Mouse (Mus musculus) CH12.LX (cell line): ENCODE measurements around the gene Midn. TPM values are rescaled to one million over a fixed set of nuclear protein-coding genes. Genes with fewer than 3 reads are reported as not detected.

Source experiments
- DNase-seq: peaks from one replicate; pipeline ENCODE4 v3.0.0-alpha.2; 2013; ENCODE audit errors: extremely low read depth
- H3K27ac ChIP-seq: 2 replicates; pipeline ENCODE4 v1.5.1; 2012; ENCODE audit warnings: low read depth, mild to moderate bottlenecking, control low read depth, moderate library complexity; ENCODE audit not compliant: insufficient read depth
- H3K27me3 ChIP-seq: replicated peaks from 2 replicates; pipeline ENCODE3; 2012; ENCODE audit warnings: inconsistent platforms
- H3K36me3 ChIP-seq, 2 experiments: replicated peaks in 1 of 2; 2 replicates each; pipeline versions ENCODE3 to v1.6.1; 2012; ENCODE audit warnings: inconsistent platforms in 1 of 2, low read length in 1 of 2, mild to moderate bottlenecking in 1 of 2, mixed read lengths in 1 of 2, moderate library complexity in 1 of 2; ENCODE audit not compliant: control insufficient read depth in 1 of 2, insufficient read depth in 1 of 2
- H3K4me1 ChIP-seq, 2 experiments: 2 replicates each; pipeline ENCODE4 v1.6.1; 2012; ENCODE audit warnings: inconsistent platforms in 1 of 2, moderate library complexity in 1 of 2; ENCODE audit not compliant: insufficient read depth in 2 of 2, control insufficient read depth in 1 of 2
- H3K4me2 ChIP-seq: 2 replicates; pipeline ENCODE4 v1.6.1; 2012; ENCODE audit warnings: low read depth, mild to moderate bottlenecking, control low read depth; ENCODE audit not compliant: poor library complexity, insufficient read depth, severe bottlenecking
- H3K4me3 ChIP-seq, 3 experiments: fragments of 150-350 bp in 1 of 3; sonication (generic) in 1 of 3; replicated peaks in 1 of 3; 2 replicates each; pipeline versions ENCODE3 to v1.5.1; 2011 to 2012; ENCODE audit warnings: low read depth in 2 of 3, low read length in 2 of 3, mild to moderate bottlenecking in 2 of 3, moderate library complexity in 2 of 3, control low read depth in 1 of 3, improper control_type of control experiment in 1 of 3, inconsistent platforms in 1 of 3, mixed read lengths in 1 of 3; ENCODE audit not compliant: poor library complexity in 1 of 3
- H3K79me2 ChIP-seq: replicated peaks from 2 replicates; pipeline ENCODE4 v1.6.1; 2012; ENCODE audit warnings: mild to moderate bottlenecking, moderate library complexity; ENCODE audit not compliant: control insufficient read depth, poor library complexity, insufficient read depth, severe bottlenecking; ENCODE audit errors: extremely low read depth
- H3K9ac ChIP-seq: 2 replicates; pipeline ENCODE4 v1.6.1; 2012; ENCODE audit warnings: low read depth, mild to moderate bottlenecking, control low read depth, moderate library complexity; ENCODE audit not compliant: insufficient read depth
- H3K9me3 ChIP-seq: replicated peaks from 2 replicates; pipeline ENCODE3; 2012; ENCODE audit warnings: low read length, inconsistent platforms, mixed read lengths
- BHLHE40 ChIP-seq: IDR thresholded peaks from 2 replicates; pipeline ENCODE4 v1.6.1; 2011; ENCODE audit warnings: mild to moderate bottlenecking, low read depth, low read length, improper control_type of control experiment
- CHD1 ChIP-seq: IDR thresholded peaks from 2 replicates; pipeline ENCODE4 v1.6.1; 2012; ENCODE audit warnings: low read depth, low read length, improper control_type of control experiment, inconsistent platforms
- CHD2 ChIP-seq: IDR thresholded peaks from 2 replicates; pipeline ENCODE4 v1.6.1; 2011; ENCODE audit warnings: low read length, improper control_type of control experiment
- CTCF ChIP-seq, 2 experiments: IDR thresholded peaks in 1 of 2; conservative IDR thresholded peaks in 1 of 2; 2 replicates each; pipeline ENCODE4 v1.5.1; 2011 to 2012; ENCODE audit warnings: low read depth in 2 of 2, low read length in 2 of 2, improper control_type of control experiment in 1 of 2, inconsistent platforms in 1 of 2, mild to moderate bottlenecking in 1 of 2, moderate library complexity in 1 of 2
- E2F4 ChIP-seq: IDR thresholded peaks from 2 replicates; pipeline ENCODE4 v1.6.1; 2011; ENCODE audit warnings: low read depth, low read length, improper control_type of control experiment; ENCODE audit not compliant: insufficient replicate concordance
- ETS1 ChIP-seq: conservative IDR thresholded peaks from 2 replicates; pipeline ENCODE4 v1.6.1; 2012; ENCODE audit warnings: low read depth, mild to moderate bottlenecking, inconsistent platforms, low read length, improper control_type of control experiment, moderate library complexity
- JUN ChIP-seq: IDR thresholded peaks from 2 replicates; pipeline ENCODE4 v1.6.1; 2011; ENCODE audit warnings: low read depth, mild to moderate bottlenecking, low read length, improper control_type of control experiment, moderate library complexity; ENCODE audit not compliant: insufficient read depth
- MAFK ChIP-seq: IDR thresholded peaks from 2 replicates; pipeline ENCODE4 v1.6.1; 2011; ENCODE audit warnings: low read length, improper control_type of control experiment; ENCODE audit not compliant: insufficient replicate concordance
- MAZ ChIP-seq: IDR thresholded peaks from 2 replicates; pipeline ENCODE4 v1.6.1; 2012; ENCODE audit warnings: low read depth, mild to moderate bottlenecking, inconsistent platforms, low read length, improper control_type of control experiment, moderate library complexity
- MEF2A ChIP-seq: IDR thresholded peaks from 2 replicates; pipeline ENCODE4 v1.6.1; 2014; ENCODE audit warnings: low read depth, mild to moderate bottlenecking, inconsistent platforms, low read length, improper control_type of control experiment, borderline replicate concordance
- MXI1 ChIP-seq: IDR thresholded peaks from 2 replicates; pipeline ENCODE4 v1.6.1; 2011; ENCODE audit warnings: mild to moderate bottlenecking, low read depth, low read length, improper control_type of control experiment
- NRF1 ChIP-seq: IDR thresholded peaks from 2 replicates; pipeline ENCODE4 v1.6.1; 2014; ENCODE audit warnings: low read depth, mild to moderate bottlenecking, inconsistent platforms, low read length, improper control_type of control experiment, moderate library complexity
- POLR2A ChIP-seq: IDR thresholded peaks from 2 replicates; pipeline ENCODE4 v1.6.1; 2011; ENCODE audit warnings: low read depth, mild to moderate bottlenecking, improper control_type of control experiment, low read length
- POLR2AphosphoS2 ChIP-seq: IDR thresholded peaks from 2 replicates; pipeline ENCODE4 v1.6.1; 2011; ENCODE audit warnings: low read depth, low read length, improper control_type of control experiment
- RAD21 ChIP-seq: IDR thresholded peaks from 2 replicates; pipeline ENCODE4 v1.6.1; 2011; ENCODE audit warnings: low read depth, mild to moderate bottlenecking, low read length, improper control_type of control experiment, moderate library complexity
- RCOR1 ChIP-seq: conservative IDR thresholded peaks from 2 replicates; pipeline ENCODE4 v1.6.1; 2012; ENCODE audit warnings: low read depth, mild to moderate bottlenecking, inconsistent platforms, low read length, improper control_type of control experiment
- SMC3 ChIP-seq: IDR thresholded peaks from 2 replicates; pipeline ENCODE4 v1.6.1; 2011; ENCODE audit warnings: low read depth, low read length, improper control_type of control experiment
- TBP ChIP-seq: conservative IDR thresholded peaks from 2 replicates; pipeline ENCODE4 v1.6.1; 2011; ENCODE audit warnings: low read depth, low read length, improper control_type of control experiment
- UBTF ChIP-seq: IDR thresholded peaks from 2 replicates; pipeline ENCODE4 v1.6.1; 2012; ENCODE audit warnings: low read depth, mild to moderate bottlenecking, inconsistent platforms, low read length, improper control_type of control experiment, moderate library complexity
- ZC3H11A ChIP-seq: IDR thresholded peaks from 2 replicates; pipeline ENCODE4 v1.6.1; 2012; ENCODE audit warnings: low read depth, mild to moderate bottlenecking, inconsistent platforms, low read length, improper control_type of control experiment
- dilution Hi-C: fragments of 300-500 bp; cut with MboI; formaldehyde crosslinking; loops from 2 replicates; pipeline ENCODE4 v1.14.3; 2020; ENCODE audit warnings: low sequenced_read_pairs; ENCODE audit not compliant: extremely low pct_unique_long_range_greater_than_20kb, extremely low pct_ligation_motif_present
- in situ Hi-C: fragments of 300-500 bp; cut with MboI; formaldehyde crosslinking; loops from 3 replicates; pipeline ENCODE4 v1.14.3; 2019; ENCODE audit warnings: low sequenced_read_pairs, low pct_ligation_motif_present, low pct_unique_long_range_greater_than_20kb, mixed read lengths
- polyA plus RNA-seq: library from polyadenylated mRNA; unstranded; fragments of >175 nt; gene quantifications from 2 replicates; pipeline ENCODE4 v1.2.1, GENCODE M21; 2012; ENCODE audit warnings: low read depth; ENCODE audit not compliant: insufficient read length
- total RNA-seq, 2 experiments: library from RNA; depleted of rRNA; stranded (reverse); fragments of 300-350 nt in 1 of 2; fragments of >200 nt in 1 of 2; gene quantifications; 2 replicates each; pipeline ENCODE4 v1.2.3; 2012 to 2014

Gene Midn
- total and polyA plus RNA-seq, 3 experiments: 4.7 to 33.2 (median 16.2) TPM

- TF ChIP-seq POLR2A (no peak), JUN (no peak), MXI1 (no peak), RAD21 (no peak), E2F4 (no peak), BHLHE40 (no peak), ZC3H11A (no peak), MAZ (no peak), POLR2AphosphoS2 (no peak), ETS1 (no peak), SMC3 (no peak), RCOR1 (no peak), NRF1 (no peak), UBTF (no peak)
- TF ChIP-seq, all 38 proteins: peak for 0
- no peak for DNase-seq
- in situ Hi-C loops (no loop called here), dilution Hi-C loops (no loop called here)
- Histone ChIP-seq H3K27ac (no peak overlapping the region), H3K27me3 (no peaks in the 10 kb centered on the region), H3K4me1 (peaks cover 19 to 44% of the 10 kb centered on the region in 2 experiments), H3K79me2 (peaks cover 89% of the 10 kb centered on the region), H3K4me3 (no peak overlapping the region), H3K36me3 (peaks cover 56 to 74% of the 10 kb centered on the region in 2 experiments), H3K9ac (no peak overlapping the region), H3K4me2 (no peak overlapping the region), H3K9me3 (no peaks in the 10 kb centered on the region)
Observed at GRCm38 (mm10) chr10:80120146-80120545, 27.9 kb upstream of the Midn start.

- Histone ChIP-seq H3K4me2 (no peak overlapping the region), H3K9ac (no peak overlapping the region), H3K4me3 (no peak overlapping the region), H3K9me3 (no peaks in the 10 kb centered on the region), H3K36me3 (peaks cover 71 to 89% of the 10 kb centered on the region in 2 experiments), H3K79me2 (peaks cover 80% of the 10 kb centered on the region), H3K27me3 (no peaks in the 10 kb centered on the region), H3K4me1 (peaks cover 19 to 44% of the 10 kb centered on the region in 2 experiments), H3K27ac (no peak overlapping the region)
- dilution Hi-C loops (no loop called here), in situ Hi-C loops (no loop called here)
- no peak for TF ChIP-seq MAFK
- TF ChIP-seq CTCF (conservative IDR thresholded peaks at IDR 0.05 in 1 of 2, IDR thresholded peaks at IDR 0.05 in 1 of 2; ENCODE audit: low read depth in 2 of 2, low read length in 2 of 2): no peak
- TF ChIP-seq TBP: no peak
- no peak for TF ChIP-seq SMC3
- TF ChIP-seq CHD1: no peak
- TF ChIP-seq MEF2A: no peak
- TF ChIP-seq CHD2: no peak
- no peak for TF ChIP-seq ZC3H11A
- TF ChIP-seq POLR2A: no peak
- TF ChIP-seq, all 38 proteins: peak for 0
- no peak for DNase-seq
Observed at GRCm38 (mm10) chr10:80121639-80122038, 26.4 kb upstream of the Midn start.
